Mouse (Mus musculus): ENCODE measurements at regions not wholly inside any gene's neighbourhood (a gene's known extent, or its start where the extent isn't known, plus 50 kb on each side); places are given as distances from the start of the nearest gene placed in this dataset.

- intact Hi-C loops (cut with DNase I), result loop anchor here (5.0 kb wide), 1 partner anchor 75 kb away; no protein-coding TSS in a partner anchor
These were observed 50.8 kb upstream of the Zfr start for GRCm38 (mm10) chr15:12066857-12067211.

GRCm38 (mm10) chr15:12066176-12066856 lies 51.3 kb upstream of the Zfr start:
- peak; percentile 75 for DNase-seq (ENCODE audit: low spot score)
- intact Hi-C loops (cut with DNase I), result loop anchor here (5.0 kb wide), 1 partner anchor 74 kb away; no protein-coding TSS in a partner anchor

More at GRCm38 (mm10) chr15:12066857-12067211, 50.8 kb upstream of the Zfr start:
- no peak for DNase-seq (ENCODE audit: low spot score)

- no peak for DNase-seq (ENCODE audit: low spot score)
- intact Hi-C loops (cut with DNase I), result no loop called here
These were observed 58.1 kb upstream of the Sub1 start for GRCm38 (mm10) chr15:12054870-12055269.

- intact Hi-C loops (cut with DNase I), result no loop called here
These were observed 56.8 kb upstream of the Sub1 start for GRCm38 (mm10) chr15:12053610-12054009.

GRCm38 (mm10) chr15:12048965-12049364 lies 52.2 kb upstream of the Sub1 start:
- DNase-seq (ENCODE audit: low spot score), result no peak
- intact Hi-C loops (cut with DNase I), result loop anchor here (5.0 kb wide), 1 partner anchor 33 kb away; no protein-coding TSS in a partner anchor

More at GRCm38 (mm10) chr15:12053610-12054009, 56.8 kb upstream of the Sub1 start:
- no peak for DNase-seq (ENCODE audit: low spot score)

- DNase-seq (ENCODE audit: low spot score), result no peak
- intact Hi-C loops (cut with DNase I), result loop anchor here (5.0 kb wide), 1 partner anchor 34 kb away; no protein-coding TSS in a partner anchor
These were observed 51.4 kb upstream of the Sub1 start for GRCm38 (mm10) chr15:12048214-12048507.

GRCm38 (mm10) chr15:12047349-12048213 lies 50.8 kb upstream of the Sub1 start:
- intact Hi-C loops (cut with DNase I), result loop anchor here (5.0 kb wide), 1 partner anchor 35 kb away; no protein-coding TSS in a partner anchor
- no peak for DNase-seq (ENCODE audit: low spot score)

Data from heart, postnatal 25 days (tissue).